Mouse (Mus musculus): ENCODE results near the gene Vmn1r55. TPM values are rescaled to one million over a fixed set of nuclear protein-coding genes. Genes with fewer than 3 reads are reported as not detected.

Gene Vmn1r55
- total RNA-seq, 1 experiment = not detected

DNA sequence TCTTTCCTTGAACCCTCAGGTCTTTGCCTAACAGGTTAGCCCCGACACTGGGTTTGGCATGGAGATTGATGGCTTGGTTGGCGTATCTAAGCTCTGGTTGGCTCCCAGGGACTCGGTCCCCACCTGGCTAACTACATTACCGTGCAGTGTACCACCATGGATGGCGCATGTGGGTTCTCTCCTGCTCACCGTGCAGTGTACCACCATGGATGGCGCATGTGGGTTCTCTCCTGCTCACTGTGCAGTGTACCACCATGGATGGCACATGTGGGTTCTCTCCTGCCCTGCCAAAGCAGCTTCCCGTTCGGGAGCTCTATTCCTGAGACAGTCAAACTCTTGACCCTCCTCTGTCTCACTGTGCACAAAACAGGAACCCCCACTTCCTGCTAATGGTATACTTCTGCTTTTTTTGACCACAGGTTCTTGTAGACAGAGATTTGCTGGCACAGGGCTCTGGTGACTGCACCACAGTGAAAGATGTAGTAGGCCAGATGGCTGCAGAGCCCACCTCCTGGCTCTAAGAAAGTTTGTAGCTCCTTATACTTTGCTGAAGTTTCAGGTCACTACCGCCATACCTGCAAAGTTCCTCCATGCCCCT is 48.3 kb downstream of the Vmn1r55 start:
- no peak for TF ChIP-seq MAFK (IDR thresholded peaks at IDR 0.05; ENCODE audit: insufficient read depth, low read depth, low read length)
- TF ChIP-seq CHD2 (IDR thresholded peaks at IDR 0.05; ENCODE audit: low read depth, low read length) = no peak
- TF ChIP-seq ZNF384 (IDR thresholded peaks at IDR 0.05; ENCODE audit: low read depth, low read length) = no peak
- peaks cover 2 to 13% of the 10 kb centered on the region in 2 experiments; a peak in 3 of 4 replicates for H3K4me1 ChIP-seq (ENCODE audit: control insufficient read depth in 2 of 2, insufficient read depth in 2 of 2, low read length in 2 of 2, poor library complexity in 1 of 2)
- no peak overlapping the region for H3K9ac ChIP-seq (ENCODE audit: insufficient read depth, low read depth, low read length, poor library complexity, severe bottlenecking)
- no peaks in the 10 kb centered on the region for H3K9me3 ChIP-seq (ENCODE audit: control insufficient read depth, insufficient read depth, low read depth, low read length)
- in situ Hi-C loops (cut with MboI; ENCODE audit: low sequenced_read_pairs in 2 of 2, unreplicated experiment in 2 of 2) = no loop called here
- H3K36me3 ChIP-seq (ENCODE audit: control insufficient read depth, insufficient read depth, low read length, poor library complexity, severe bottlenecking) = peaks cover 19% of the 10 kb centered on the region
- no peak overlapping the region for H3K27ac ChIP-seq (ENCODE audit: insufficient read depth, low read depth, low read length, poor library complexity, severe bottlenecking)
- no peak overlapping the region for H3K4me3 ChIP-seq (ENCODE audit: insufficient read depth in 1 of 2, low read depth in 1 of 2, low read length in 2 of 2, poor library complexity in 1 of 2, severe bottlenecking in 1 of 2)
- no peak for DNase-seq (ENCODE audit: low read depth, low spot score)

DNA sequence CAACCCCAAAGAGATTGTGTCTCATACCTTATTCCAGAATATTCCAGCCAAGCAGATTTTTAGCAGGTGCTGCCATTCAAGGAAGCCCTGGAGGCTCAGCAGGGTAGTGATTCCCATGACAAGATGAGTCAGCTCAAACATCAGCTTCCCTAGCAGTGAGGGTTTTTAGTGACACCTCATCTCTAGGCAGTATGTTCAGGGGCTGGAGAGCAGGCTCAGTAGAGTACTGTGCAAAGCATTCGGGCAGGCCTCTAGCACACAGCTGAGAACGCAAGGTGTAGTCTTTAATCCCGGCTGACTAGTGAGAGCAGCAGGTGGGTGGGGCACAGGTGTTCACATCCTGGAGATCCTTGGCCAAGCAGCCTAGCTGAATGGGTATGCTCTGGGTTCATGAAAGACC is 49.7 kb downstream of the Vmn1r55 start:
- Histone ChIP-seq H3K9ac (ENCODE audit: insufficient read depth, low read depth, low read length, poor library complexity, severe bottlenecking) (no peak overlapping the region), H3K36me3 (ENCODE audit: control insufficient read depth, insufficient read depth, low read length, poor library complexity, severe bottlenecking) (peaks cover 33% of the 10 kb centered on the region), H3K4me3 (ENCODE audit: insufficient read depth in 1 of 2, low read depth in 1 of 2, low read length in 2 of 2, poor library complexity in 1 of 2, severe bottlenecking in 1 of 2) (no peak overlapping the region), H3K27ac (ENCODE audit: insufficient read depth, low read depth, low read length, poor library complexity, severe bottlenecking) (no peak overlapping the region), H3K4me1 (ENCODE audit: control insufficient read depth in 2 of 2, insufficient read depth in 2 of 2, low read length in 2 of 2, poor library complexity in 1 of 2) (peaks cover 2 to 13% of the 10 kb centered on the region in 2 experiments; a peak in 3 of 4 replicates), H3K9me3 (ENCODE audit: control insufficient read depth, insufficient read depth, low read depth, low read length) (no peaks in the 10 kb centered on the region)
- no peak for TF ChIP-seq HCFC1 (IDR thresholded peaks at IDR 0.05; ENCODE audit: borderline replicate concordance, insufficient read depth, low read length)
- 0 out of 2 replicates have a peak, but pooled peaks have one; percentile 26 for TF ChIP-seq MAFK (IDR thresholded peaks at IDR 0.05; ENCODE audit: insufficient read depth, low read depth, low read length)
- no peak for DNase-seq (ENCODE audit: low read depth, low spot score)
- in situ Hi-C loops (cut with MboI; ENCODE audit: low sequenced_read_pairs in 2 of 2, unreplicated experiment in 2 of 2) = no loop called here

DNA sequence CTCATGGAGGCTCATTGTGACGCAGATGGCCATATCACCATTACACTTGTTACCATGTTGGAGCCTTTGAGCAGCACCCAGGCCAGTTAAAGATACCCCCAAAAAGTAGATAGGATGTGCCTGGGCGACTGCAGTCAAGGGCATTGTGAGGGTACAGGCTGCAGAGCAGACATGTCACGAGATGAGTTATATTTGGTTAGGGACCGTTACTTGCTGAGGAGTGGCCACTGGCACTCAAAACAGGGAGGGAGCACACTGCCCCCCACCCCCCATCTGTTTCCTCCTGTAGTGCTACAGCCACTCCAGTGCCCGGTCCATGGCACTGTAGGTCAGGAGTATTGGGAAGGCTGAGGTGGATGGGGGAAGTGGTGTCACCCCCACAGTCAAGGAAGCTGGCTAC is 50.7 kb downstream of the Vmn1r55 start:
- no peak for DNase-seq (ENCODE audit: low read depth, low spot score)
- H3K4me1 ChIP-seq (ENCODE audit: control insufficient read depth in 2 of 2, insufficient read depth in 2 of 2, low read length in 2 of 2, poor library complexity in 1 of 2) = peaks cover 2 to 13% of the 10 kb centered on the region in 2 experiments; a peak in 3 of 4 replicates
- peaks cover 43% of the 10 kb centered on the region for H3K36me3 ChIP-seq (ENCODE audit: control insufficient read depth, insufficient read depth, low read length, poor library complexity, severe bottlenecking)
- H3K4me3 ChIP-seq (ENCODE audit: insufficient read depth in 1 of 2, low read depth in 1 of 2, low read length in 2 of 2, poor library complexity in 1 of 2, severe bottlenecking in 1 of 2) = no peak overlapping the region
- no peak overlapping the region for H3K9ac ChIP-seq (ENCODE audit: insufficient read depth, low read depth, low read length, poor library complexity, severe bottlenecking)
- H3K27ac ChIP-seq (ENCODE audit: insufficient read depth, low read depth, low read length, poor library complexity, severe bottlenecking) = no peak overlapping the region
- H3K9me3 ChIP-seq (ENCODE audit: control insufficient read depth, insufficient read depth, low read depth, low read length) = no peaks in the 10 kb centered on the region
- TF ChIP-seq CHD2 (IDR thresholded peaks at IDR 0.05; ENCODE audit: low read depth, low read length) (no peak), HCFC1 (IDR thresholded peaks at IDR 0.05; ENCODE audit: borderline replicate concordance, insufficient read depth, low read length) (no peak), ZNF384 (IDR thresholded peaks at IDR 0.05; ENCODE audit: low read depth, low read length) (no peak), ZC3H11A (IDR thresholded peaks at IDR 0.05; ENCODE audit: borderline replicate concordance, low read depth, low read length) (no peak), MAFK (IDR thresholded peaks at IDR 0.05; ENCODE audit: insufficient read depth, low read depth, low read length) (no peak)
- in situ Hi-C loops (cut with MboI; ENCODE audit: low sequenced_read_pairs in 2 of 2, unreplicated experiment in 2 of 2) = no loop called here

DNA sequence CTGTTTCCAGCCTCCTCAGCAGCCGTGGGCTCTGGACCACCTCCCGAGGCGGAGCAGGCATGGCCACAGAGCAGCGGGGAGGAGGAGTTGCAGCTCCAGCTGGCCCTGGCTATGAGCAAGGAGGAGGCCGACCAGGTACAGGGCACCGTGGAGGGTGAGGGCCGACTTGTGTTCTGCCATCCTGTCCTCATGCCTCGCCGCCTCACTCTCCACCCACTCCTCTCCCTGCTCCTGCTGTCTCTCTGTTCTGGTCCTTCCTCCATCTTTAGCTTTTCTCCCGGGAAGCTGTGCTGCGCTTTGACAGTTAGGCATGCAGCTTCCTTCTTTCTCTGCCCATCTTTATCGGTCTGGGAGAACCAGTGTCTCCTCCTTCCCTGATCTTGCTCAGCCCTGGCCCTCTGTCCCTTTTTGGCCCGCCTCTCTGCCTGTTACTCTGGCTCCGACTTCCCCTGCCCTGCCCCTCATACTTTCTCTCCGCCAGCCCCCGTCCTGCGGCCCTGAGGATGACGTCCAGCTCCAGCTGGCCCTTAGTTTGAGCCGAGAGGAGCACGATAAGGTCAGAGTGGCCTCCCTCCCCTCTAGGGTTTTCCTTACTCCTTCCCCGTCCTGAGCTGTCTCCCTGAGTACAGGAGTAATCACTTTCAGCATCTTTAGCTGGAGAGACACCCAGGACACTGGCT is 56.5 kb downstream of the Vmn1r55 start:
- DNase-seq (ENCODE audit: low read depth, low spot score) = no peak
- in situ Hi-C loops (cut with MboI; ENCODE audit: low sequenced_read_pairs in 2 of 2, unreplicated experiment in 2 of 2) = no loop called here
- H3K36me3 ChIP-seq (ENCODE audit: control insufficient read depth, insufficient read depth, low read length, poor library complexity, severe bottlenecking) = peaks cover 66% of the 10 kb centered on the region

More for the DNA sequence above, 56.5 kb downstream of the Vmn1r55 start:
- TF ChIP-seq HCFC1 (IDR thresholded peaks at IDR 0.05; ENCODE audit: borderline replicate concordance, insufficient read depth, low read length) (no peak), ZNF384 (IDR thresholded peaks at IDR 0.05; ENCODE audit: low read depth, low read length) (no peak), ZC3H11A (IDR thresholded peaks at IDR 0.05; ENCODE audit: borderline replicate concordance, low read depth, low read length) (no peak), CHD2 (IDR thresholded peaks at IDR 0.05; ENCODE audit: low read depth, low read length) (no peak), MAFK (IDR thresholded peaks at IDR 0.05; ENCODE audit: insufficient read depth, low read depth, low read length) (no peak)
- H3K4me1 ChIP-seq (ENCODE audit: control insufficient read depth in 2 of 2, insufficient read depth in 2 of 2, low read length in 2 of 2, poor library complexity in 1 of 2) = no peaks in the 10 kb centered on the region
- no peaks in the 10 kb centered on the region for H3K9me3 ChIP-seq (ENCODE audit: control insufficient read depth, insufficient read depth, low read depth, low read length)
- H3K27ac ChIP-seq (ENCODE audit: insufficient read depth, low read depth, low read length, poor library complexity, severe bottlenecking) = no peak overlapping the region
- no peak overlapping the region for H3K9ac ChIP-seq (ENCODE audit: insufficient read depth, low read depth, low read length, poor library complexity, severe bottlenecking)
- H3K4me3 ChIP-seq (ENCODE audit: insufficient read depth in 1 of 2, low read depth in 1 of 2, low read length in 2 of 2, poor library complexity in 1 of 2, severe bottlenecking in 1 of 2) = no peak overlapping the region
